Mouse (Mus musculus): Measurements from ENCODE around the gene Reep6. TPM values are rescaled to one million over a fixed set of nuclear protein-coding genes. Genes with fewer than 3 reads are reported as not detected.

The Reep6 gene
- polyA plus RNA-seq, 1 experiment from 2014 or later: 7.3 TPM

Small RNA genes within 50 kb of the gene (microRNA-seq; reads per million reads assigned to microRNA genes)
- 0.20 reads per million for gene Gm22721 (ENCODE audit: borderline number of aligned reads)

Other genes starting within 250 kb of the Reep6 start
- gene Sbno2, start 224.4 kb upstream of the Reep6 start, polyA plus RNA-seq (2014; fragmentation: Nextera tagmentation; extraction: Ambion mirVana): 8.4 and 9.6 TPM in 2 replicates
- 16.5 and 20.0 TPM in 2 replicates for gene Stk11, start 214.2 kb upstream of the Reep6 start, polyA plus RNA-seq (2014; fragmentation: Nextera tagmentation; extraction: Ambion mirVana)
- gene Atp5d, start 191.3 kb upstream of the Reep6 start, polyA plus RNA-seq (2014; fragmentation: Nextera tagmentation; extraction: Ambion mirVana): 772 and 785 TPM in 2 replicates
- gene Cbarp, start 189.1 kb upstream of the Reep6 start, polyA plus RNA-seq (2014; fragmentation: Nextera tagmentation; extraction: Ambion mirVana): 2.5 and 2.7 TPM in 2 replicates
- gene Midn, start 181.7 kb upstream of the Reep6 start, polyA plus RNA-seq (2014; fragmentation: Nextera tagmentation; extraction: Ambion mirVana): 29.5 and 31.9 TPM in 2 replicates
- 49.1 and 52.7 TPM in 2 replicates for gene Cirbp, start 164.0 kb upstream of the Reep6 start, polyA plus RNA-seq (2014; fragmentation: Nextera tagmentation; extraction: Ambion mirVana)
- gene 1600002K03Rik, start 157.0 kb upstream of the Reep6 start, polyA plus RNA-seq (2014; fragmentation: Nextera tagmentation; extraction: Ambion mirVana): 9.6 and 12.4 TPM in 2 replicates
- 13.9 and 14.8 TPM in 2 replicates for gene Efna2, start 150.5 kb upstream of the Reep6 start, polyA plus RNA-seq (2014; fragmentation: Nextera tagmentation; extraction: Ambion mirVana)
- gene Mum1, start 103.5 kb upstream of the Reep6 start, polyA plus RNA-seq (2014; fragmentation: Nextera tagmentation; extraction: Ambion mirVana): 34.6 and 38.2 TPM in 2 replicates
- gene Ndufs7, start 80.8 kb upstream of the Reep6 start, polyA plus RNA-seq (2014; fragmentation: Nextera tagmentation; extraction: Ambion mirVana): 499 and 501 TPM in 2 replicates
- gene Gamt, start 68.9 kb upstream of the Reep6 start, polyA plus RNA-seq (2014; fragmentation: Nextera tagmentation; extraction: Ambion mirVana): 57.2 and 59.0 TPM in 2 replicates
- 28.4 and 29.9 TPM in 2 replicates for gene Dazap1, start 68.5 kb upstream of the Reep6 start, polyA plus RNA-seq (2014; fragmentation: Nextera tagmentation; extraction: Ambion mirVana)
- gene Rps15, start 37.5 kb upstream of the Reep6 start, polyA plus RNA-seq (2014; fragmentation: Nextera tagmentation; extraction: Ambion mirVana): 702 and 828 TPM in 2 replicates
- 0.55 and 0.69 TPM in 2 replicates for gene Apc2, start 34.0 kb upstream of the Reep6 start, polyA plus RNA-seq (2014; fragmentation: Nextera tagmentation; extraction: Ambion mirVana)
- gene 2310011J03Rik, start 9.4 kb upstream of the Reep6 start, polyA plus RNA-seq (2014; fragmentation: Nextera tagmentation; extraction: Ambion mirVana): 29.7 and 31.0 TPM in 2 replicates
- gene Pcsk4, start 455 bp upstream of the Reep6 start, polyA plus RNA-seq (2014; fragmentation: Nextera tagmentation; extraction: Ambion mirVana): 0.77 and 1.6 TPM in 2 replicates
- 2.4 and 3.7 TPM in 2 replicates for gene Adamtsl5, start 18.5 kb downstream of the Reep6 start, polyA plus RNA-seq (2014; fragmentation: Nextera tagmentation; extraction: Ambion mirVana)
- not detected in 2 replicates for gene Plk5, start 26.5 kb downstream of the Reep6 start, polyA plus RNA-seq (2014; fragmentation: Nextera tagmentation; extraction: Ambion mirVana)
- gene Mex3d, start 57.7 kb downstream of the Reep6 start, polyA plus RNA-seq (2014; fragmentation: Nextera tagmentation; extraction: Ambion mirVana): 4.0 and 6.4 TPM in 2 replicates
- gene Mbd3, start 69.6 kb downstream of the Reep6 start, polyA plus RNA-seq (2014; fragmentation: Nextera tagmentation; extraction: Ambion mirVana): 151 and 171 TPM in 2 replicates
- gene Uqcr11, start 76.9 kb downstream of the Reep6 start, polyA plus RNA-seq (2014; fragmentation: Nextera tagmentation; extraction: Ambion mirVana): 1,161 and 1,177 TPM in 2 replicates
- gene Tcf3, start 103.7 kb downstream of the Reep6 start, polyA plus RNA-seq (2014; fragmentation: Nextera tagmentation; extraction: Ambion mirVana): 66.1 and 69.8 TPM in 2 replicates
- gene Onecut3, start 164.9 kb downstream of the Reep6 start, polyA plus RNA-seq (2014; fragmentation: Nextera tagmentation; extraction: Ambion mirVana): 0.04 TPM in 1 of 2 replicates, not detected in the other
- 0.09 TPM in 1 of 2 replicates, not detected in the other for gene Atp8b3, start 209.2 kb downstream of the Reep6 start, polyA plus RNA-seq (2014; fragmentation: Nextera tagmentation; extraction: Ambion mirVana)
- 18.0 and 18.1 TPM in 2 replicates for gene Rexo1, start 231.6 kb downstream of the Reep6 start, polyA plus RNA-seq (2014; fragmentation: Nextera tagmentation; extraction: Ambion mirVana)
- gene Klf16, start 247.4 kb downstream of the Reep6 start, polyA plus RNA-seq (2014; fragmentation: Nextera tagmentation; extraction: Ambion mirVana): 4.9 and 5.5 TPM in 2 replicates

Measured in heart, embryonic 11.5 days (tissue).